Mouse (Mus musculus) large intestine, adult 2 months (tissue): ENCODE results near the gene Ermp1. TPM values are rescaled to one million over a fixed set of nuclear protein-coding genes. Genes with fewer than 3 reads are reported as not detected.
A peak's percentile ranks its signal among the peaks of the same experiment; 100 is the strongest.

Source experiments
- DNase-seq: peaks from one replicate; pipeline ENCODE4 v3.0.0-alpha.2; 2012; ENCODE audit warnings: low read depth, low spot score
- WGBS: fragments of 180-500 bp; shearing (Covaris S2); methylation state at CpG from one replicate; pipeline ENCODE4 v1.1.7; 2018; 5-methylcytosine and 5-hydroxymethylcytosine counted together
- polyA plus RNA-seq: library from polyadenylated mRNA; depleted of rRNA; stranded (reverse); fragments of >200 nt; gene quantifications from 2 replicates; pipeline ENCODE4 v1.2.3, GENCODE M21; 2012

The Ermp1 gene
- polyA plus RNA-seq, 1 experiment, result 11.2 TPM

DNA sequence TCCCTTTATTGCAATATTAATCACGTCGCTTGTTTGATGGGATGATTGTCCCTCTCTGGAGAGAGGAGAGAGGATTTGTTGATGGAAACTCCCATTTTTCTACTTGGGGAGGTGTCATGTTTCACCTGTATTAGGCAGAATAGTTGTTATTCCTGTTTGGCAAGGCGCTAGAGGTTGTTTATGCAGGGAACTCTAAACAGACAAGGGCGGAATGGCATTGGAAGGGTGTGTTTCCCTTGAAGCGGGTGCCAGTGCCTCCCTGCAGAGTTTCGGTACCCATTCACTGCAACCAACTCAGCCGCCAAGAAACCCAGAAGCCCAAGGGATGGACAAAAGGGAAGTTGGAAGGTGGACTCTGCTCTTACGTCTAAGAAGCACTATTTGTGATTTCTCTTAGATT is 15.6 kb upstream of the Ermp1 start:
- DNase-seq, result no peak
- WGBS, result 35% methylated on average over 8 of the region's 8 CpGs

DNA sequence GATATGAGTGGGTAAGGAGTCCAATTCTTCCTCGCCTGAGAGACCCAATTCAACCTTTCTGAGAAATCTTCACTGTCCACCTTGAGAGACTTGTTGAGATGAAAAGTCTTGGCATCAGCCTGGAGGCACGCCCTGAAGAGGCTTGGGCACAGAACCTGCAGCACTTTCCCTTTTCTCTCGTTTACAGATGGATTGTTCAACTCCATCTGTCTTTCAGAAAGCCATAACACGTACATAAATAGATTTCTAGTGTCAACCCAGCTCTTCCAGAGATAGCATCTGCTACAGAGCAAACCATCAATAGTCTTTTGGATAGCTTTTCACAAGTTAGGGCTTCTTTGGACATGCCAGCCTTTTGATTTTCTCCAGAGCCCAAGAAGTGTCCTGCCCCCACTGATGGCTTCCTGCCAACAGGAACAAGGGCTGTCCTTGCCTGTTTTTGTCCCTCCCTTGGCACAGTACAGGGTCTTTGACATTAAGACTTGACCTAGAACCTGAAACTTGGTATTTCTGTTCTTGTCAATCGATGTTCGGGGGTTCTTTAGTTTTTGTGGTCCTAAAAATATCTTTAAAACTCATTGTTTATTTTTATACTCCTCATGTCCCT is 13.9 kb upstream of the Ermp1 start:
- WGBS, result 49% methylated on average over 6 of the region's 6 CpGs
- no peak for DNase-seq

DNA sequence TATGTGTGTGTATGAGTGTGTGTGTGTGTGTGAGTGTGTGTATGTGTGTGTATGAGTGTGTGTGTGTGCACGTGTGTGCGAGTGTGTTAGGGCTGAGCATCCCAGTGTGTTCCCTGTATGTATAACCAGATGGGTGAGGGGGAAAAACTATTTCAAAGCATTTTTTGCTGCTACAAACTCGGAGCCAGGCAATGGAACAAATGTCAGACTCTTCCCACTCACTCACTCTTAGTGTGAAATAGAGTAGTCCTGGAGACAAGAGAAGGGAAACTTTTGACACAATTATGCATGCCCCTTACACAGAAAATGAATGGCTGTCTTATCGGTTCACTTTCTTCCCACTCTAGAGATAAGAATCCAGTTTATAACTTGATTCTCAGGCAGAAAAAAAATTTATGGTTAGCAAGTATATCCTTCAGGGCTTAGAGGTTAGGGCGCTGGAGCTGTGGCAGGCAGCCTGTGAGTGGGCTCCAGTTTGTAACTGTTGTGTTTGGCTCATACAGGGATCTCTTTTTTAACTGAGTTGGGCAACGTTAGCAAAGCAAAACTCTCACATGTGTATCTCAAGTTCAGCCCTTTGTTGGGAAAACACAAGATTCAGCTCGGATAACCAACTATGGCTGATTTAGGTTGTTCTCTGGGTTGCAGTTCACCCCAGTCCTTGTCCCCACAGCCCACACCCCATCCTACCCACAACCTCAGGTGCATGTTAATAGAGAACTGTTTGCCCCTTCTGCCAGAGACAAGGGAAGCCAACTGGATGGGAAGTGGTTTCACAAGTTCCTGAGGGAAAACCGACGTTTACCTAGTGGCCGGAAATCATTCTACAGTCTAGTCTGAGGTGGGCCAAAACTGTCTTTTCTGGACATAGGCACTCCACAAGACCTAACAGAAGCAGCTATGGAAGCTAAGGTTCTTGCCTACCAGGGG is 12.9 kb upstream of the Ermp1 start:
- no peak for DNase-seq
- WGBS, result 49% methylated on average over 10 of the region's 10 CpGs

DNA sequence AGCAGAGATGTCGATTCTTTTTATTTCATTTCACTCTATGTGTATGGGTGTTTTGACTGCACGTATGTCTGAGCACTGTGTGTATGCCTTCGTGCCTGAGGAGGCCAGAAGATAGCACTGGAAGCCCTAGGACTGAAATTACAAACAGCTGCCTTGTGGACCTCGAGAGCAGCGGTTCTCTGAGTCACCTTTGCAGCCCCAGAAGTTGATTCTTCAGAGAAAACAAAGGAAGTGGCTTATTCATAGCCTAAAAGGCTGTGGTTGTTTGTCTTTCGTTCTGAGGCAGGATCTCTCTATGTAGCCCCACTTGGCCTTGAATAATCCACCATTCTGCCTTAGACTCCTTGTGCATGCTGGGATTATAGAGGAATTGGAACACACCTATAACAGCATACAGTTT is 11.5 kb upstream of the Ermp1 start:
- 47% methylated on average over 6 of the region's 6 CpGs for WGBS
- DNase-seq, result no peak

DNA sequence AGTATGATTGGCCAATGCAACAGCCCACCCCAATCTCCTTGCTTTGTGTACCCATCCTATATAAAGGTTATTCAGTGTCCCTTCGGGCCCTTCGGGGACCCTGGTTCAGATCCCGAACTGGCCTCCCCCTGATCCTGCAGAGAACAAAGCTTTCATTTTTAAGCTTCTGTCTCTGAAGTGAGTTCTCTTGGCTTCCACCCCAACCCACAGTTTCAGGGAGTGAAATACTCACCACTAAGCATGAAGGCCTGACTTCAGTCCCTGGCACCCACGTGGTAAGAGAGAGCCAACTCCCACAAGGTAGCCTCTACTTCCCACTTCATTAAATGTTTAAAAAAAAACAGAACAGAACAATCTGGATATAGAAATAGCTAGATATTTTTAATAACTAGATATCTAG is 10.6 kb upstream of the Ermp1 start:
- WGBS, result 95% methylated on average over 4 of the region's 4 CpGs
- no peak for DNase-seq

DNA sequence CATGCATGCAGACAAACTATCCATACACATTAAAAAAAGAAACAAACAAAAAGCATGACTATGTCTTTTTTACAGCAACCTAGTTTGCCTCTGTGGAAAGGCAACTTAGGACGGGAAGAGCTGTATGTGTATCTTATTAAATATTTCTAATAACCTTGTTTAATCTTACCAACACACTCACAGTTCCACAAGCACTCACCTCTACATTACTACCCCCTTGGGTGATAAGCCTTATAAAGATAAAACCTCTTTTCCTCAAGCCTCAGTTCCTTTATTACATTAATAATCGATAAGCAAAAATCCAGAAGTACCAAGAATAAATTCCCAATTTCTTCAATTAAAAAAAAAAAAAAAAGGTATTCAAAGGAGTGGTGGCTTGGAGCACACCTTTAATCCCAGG is 9.3 kb upstream of the Ermp1 start:
- 92% methylated on average over 2 of the region's 2 CpGs for WGBS
- no peak for DNase-seq

DNA sequence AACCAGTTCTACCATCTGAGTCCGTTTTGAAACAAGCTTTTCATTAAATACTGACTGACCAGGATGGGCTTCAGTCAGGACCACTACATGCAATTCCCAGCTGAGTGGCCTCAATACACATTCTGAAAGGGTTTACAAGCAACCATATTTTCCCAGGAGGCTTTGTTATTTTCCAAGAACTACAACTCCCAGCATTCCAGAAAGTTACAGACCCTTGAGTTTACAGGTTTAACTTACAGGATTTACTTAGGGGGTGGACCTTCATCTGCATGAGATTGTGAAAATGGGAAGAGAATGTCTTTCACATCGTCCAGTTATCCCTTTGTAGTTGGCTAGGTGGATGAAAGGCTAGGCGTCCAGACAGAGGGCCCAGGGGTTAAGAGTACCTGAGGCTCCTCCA is 8.8 kb upstream of the Ermp1 start:
- WGBS, result 67% methylated on average over 3 of the region's 3 CpGs
- DNase-seq, result no peak

DNA sequence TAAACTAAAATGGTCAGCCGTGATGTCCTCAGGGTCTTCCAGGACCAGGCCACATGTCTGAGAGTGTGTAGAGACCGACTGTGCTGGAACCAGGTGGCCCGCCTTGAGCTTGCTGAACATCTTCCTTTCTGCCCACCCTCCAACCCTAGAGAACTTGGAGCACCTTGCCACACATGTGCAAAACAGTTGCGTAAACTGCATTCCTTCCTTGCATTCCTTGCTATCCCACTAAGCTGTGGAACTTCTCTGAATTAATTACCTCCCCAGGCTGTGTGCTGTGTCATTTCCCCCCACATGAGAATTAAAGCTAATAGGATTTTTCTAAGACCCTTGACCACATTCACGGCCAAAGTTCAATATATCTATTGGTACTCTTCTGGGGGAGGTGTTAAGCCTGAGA is 8.4 kb upstream of the Ermp1 start:
- WGBS, result 76% methylated on average over 5 of the region's 5 CpGs
- no peak for DNase-seq

DNA sequence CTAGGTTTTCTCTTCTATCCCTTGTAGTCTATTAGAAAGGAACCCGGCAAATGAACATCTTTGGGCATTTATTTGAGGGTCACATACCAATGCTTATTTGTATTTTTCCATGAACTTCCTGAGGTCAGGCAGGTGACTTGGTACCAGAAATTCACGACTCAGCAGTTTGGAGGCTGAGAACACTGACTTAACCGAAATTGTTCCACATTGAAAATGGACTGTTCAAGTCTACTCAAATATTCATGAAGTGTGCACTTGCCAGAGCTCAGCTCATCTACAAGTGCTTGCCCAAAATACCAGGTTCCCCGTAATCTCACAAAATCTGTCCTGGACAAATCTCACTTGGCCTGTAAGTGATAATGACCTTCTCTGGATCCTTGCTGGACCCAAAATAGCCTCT is 7.8 kb upstream of the Ermp1 start:
- 87% methylated on average over 4 of the region's 4 CpGs for WGBS
- no peak for DNase-seq

DNA sequence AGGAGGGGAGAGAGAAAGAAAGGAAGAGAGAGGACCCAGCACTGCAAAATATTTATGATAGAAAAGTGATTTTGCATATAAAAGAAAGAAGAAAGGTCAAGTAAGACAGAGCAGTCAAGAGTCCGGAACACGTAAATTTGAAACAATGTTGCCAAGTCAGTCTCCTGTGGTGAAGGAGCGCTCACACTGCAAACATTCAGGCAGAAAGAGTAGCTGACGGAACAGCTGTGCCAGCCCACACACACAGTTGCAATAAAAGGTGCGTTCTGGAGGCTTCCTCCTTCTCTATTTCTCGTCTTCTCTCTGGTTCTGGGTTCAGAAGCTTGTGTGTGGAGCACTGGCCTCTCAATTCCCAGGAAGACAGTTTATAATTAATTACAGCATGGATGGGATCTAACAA is 6.9 kb upstream of the Ermp1 start:
- no peak for DNase-seq
- WGBS, result 26% methylated on average over 6 of the region's 6 CpGs

DNA sequence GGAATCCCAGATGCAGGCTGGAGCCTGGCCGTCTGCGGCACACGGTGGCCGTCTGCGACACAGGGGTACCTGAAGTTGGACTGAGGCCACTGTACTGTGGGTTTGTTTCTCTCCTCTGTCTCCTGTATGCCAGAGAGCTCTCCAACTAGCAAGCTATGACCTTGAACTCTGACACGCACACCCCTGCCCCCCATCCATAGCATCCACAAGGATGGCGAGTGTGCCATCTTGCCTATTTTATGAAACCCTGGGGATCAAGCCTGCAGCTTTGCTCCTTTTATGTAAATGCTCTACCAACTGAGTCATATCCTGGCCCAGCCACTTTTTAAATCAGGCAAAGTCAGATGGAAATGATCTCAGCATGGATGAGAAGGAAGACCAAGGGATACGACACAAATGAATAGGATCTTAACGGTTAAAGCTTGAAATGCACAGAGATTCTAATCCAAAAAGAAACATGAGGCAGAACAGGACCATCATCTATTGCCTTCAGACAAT is 5.6 kb upstream of the Ermp1 start:
- WGBS, result 91% methylated on average over 9 of the region's 9 CpGs
- no peak for DNase-seq

DNA sequence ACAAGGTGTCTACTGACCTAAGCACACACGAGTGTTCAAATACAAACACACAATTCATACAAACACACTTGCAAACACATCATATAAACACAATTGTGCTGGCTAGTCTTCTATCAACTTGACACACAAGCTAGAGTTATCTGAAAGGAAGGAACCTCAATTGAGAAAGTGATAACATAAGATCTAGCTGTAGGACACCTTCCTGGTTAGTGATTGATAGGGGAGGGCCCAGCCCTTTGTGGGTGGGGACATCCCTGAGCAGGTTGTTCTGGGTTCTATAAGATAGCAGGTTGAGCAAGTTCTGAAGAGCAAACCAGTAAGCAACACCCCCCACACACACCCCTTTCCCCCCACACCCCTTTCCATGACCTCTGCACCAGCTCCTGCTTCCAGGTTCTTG is 1.5 kb upstream of the Ermp1 start:
- WGBS, result 55% methylated on average over 1 of the region's 1 CpGs
- DNase-seq, result no peak

DNA sequence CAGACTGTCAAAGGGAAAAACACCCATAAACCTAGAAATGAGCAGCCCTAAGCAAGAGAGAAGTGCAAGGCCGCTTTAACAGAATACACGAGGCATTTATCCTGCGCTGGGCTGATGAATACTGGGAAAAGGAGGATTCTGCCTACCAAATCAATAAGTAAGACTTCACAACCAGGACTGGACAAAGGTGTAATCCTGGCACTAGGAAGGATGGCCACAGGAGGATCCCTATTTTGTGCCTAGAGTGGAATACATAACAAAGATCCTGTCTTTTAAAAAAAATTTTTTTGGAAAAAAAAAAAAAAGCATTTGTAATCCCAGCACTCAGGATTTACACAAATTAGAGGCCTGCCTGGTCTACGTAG is 317 bp upstream of the Ermp1 start:
- no peak for DNase-seq
- WGBS, result 26% methylated on average over 4 of the region's 4 CpGs

DNA sequence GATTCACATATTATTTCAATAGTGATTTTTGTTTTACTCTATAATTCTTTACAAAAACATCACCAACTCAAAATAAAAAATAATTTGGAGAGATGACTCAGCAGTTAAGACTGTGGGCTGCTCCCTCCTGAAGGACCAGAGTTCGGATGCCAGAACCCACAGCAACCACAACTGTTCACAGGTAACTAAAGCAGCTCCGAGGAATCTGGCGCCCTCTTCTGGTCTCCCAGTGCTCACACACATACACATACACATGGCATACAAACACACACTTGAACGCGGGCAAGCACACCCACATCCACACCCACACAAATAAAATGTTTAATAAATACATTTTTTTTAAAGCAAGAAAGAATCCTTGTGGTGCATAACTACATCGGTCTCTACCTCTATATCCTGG is 3.5 kb downstream of the Ermp1 start:
- DNase-seq, result no peak
- 95% methylated on average over 6 of the region's 6 CpGs for WGBS

DNA sequence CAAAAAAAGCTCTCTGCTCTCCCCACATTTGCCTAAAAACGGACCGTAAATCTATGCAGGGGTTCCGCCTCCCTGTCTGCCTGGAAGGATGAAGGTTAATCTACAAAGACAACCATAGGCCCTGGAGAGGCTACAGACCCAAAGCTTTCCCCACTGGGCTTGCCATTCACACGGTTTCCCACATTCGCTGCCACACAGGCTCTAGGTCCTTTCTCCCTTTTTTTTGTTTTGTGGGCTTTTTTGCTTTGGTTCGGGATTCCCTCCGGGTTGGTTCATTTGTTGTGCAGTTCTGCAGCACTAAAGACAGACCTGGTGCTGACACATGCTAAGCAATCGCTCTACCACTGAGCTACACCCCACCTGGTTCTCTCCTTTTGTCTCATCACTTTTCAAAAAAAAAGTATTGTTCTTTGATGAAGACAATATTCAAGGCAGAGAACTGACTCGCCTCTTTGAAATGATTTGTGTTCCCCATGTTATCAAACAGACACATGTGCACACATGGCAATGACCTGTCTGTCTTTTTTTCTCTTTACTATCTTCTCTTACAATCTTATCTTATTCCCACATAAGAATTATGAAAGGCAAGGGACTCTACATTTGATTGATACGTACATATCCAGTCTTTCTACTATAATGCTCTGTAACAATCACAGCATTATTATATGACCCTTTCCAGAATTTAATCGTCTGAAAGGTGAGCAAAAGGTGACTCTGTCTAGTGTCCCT is 4.9 kb downstream of the Ermp1 start:
- 87% methylated on average over 11 of the region's 11 CpGs for WGBS
- DNase-seq, result no peak

DNA sequence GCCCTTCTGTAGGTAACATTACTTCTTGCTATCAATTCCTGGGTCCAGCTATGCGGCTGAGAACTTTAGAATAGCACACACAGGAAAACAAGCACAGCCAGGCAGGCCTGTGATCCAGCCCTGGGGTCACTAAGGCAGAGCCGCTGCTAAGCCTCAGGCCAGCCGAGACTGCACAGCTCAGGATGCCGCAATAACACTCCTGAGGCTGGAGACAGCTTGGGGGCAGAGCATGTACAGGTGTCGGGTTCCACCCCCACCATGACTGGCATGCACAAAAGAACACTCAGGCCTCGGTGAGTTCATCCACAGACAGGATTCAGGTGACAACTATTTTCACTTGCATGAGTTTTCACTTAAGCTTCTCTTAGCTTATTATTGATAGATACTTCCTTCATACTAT is 6.0 kb downstream of the Ermp1 start:
- no peak for DNase-seq

DNA sequence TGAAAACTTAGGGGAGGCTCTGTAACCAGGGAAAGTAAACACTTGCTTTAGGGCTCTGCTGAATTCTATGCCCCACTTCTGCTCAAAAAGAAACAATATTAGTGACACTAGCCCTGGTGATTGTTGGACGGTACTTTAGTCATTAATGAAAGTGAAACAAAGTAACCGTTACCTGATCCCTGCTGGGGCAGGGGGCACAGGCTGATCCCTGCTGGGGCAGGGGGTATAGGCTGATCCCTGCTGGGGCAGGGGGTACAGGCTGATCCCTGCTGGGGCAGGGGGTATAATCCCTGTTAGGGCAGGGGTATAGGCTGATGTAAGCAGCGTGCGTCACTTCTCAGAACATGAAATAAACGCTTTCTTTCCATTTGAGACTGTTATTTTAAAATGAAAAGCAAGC is 6.7 kb downstream of the Ermp1 start:
- WGBS, result 70% methylated on average over 5 of the region's 5 CpGs

More for the DNA sequence above, 6.0 kb downstream of the Ermp1 start:
- WGBS, result 85% methylated on average over 6 of the region's 6 CpGs

DNA sequence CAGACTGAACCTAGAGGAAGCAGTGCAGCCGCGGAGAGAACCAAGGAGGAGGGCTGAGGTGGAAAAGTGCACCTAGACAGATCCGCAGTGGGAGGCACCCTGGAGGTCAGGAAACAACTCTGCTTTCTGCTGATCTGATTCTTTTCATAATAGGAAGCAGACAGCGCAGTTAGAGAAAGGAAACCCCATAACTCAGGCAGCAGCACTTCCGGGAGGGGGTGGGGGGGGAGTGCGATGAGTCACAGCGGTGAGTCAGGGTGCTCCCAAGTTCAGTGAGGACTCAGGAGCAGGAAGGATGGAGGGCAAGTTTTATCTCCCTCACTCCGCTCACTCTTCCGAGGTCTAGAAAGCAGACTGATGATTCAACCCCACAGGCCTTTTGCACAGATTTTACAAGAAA is 7.2 kb downstream of the Ermp1 start:
- peak; percentile 56 for DNase-seq
- 6% methylated on average over 9 of the region's 9 CpGs for WGBS

More for the DNA sequence above, 6.7 kb downstream of the Ermp1 start:
- no peak for DNase-seq

DNA sequence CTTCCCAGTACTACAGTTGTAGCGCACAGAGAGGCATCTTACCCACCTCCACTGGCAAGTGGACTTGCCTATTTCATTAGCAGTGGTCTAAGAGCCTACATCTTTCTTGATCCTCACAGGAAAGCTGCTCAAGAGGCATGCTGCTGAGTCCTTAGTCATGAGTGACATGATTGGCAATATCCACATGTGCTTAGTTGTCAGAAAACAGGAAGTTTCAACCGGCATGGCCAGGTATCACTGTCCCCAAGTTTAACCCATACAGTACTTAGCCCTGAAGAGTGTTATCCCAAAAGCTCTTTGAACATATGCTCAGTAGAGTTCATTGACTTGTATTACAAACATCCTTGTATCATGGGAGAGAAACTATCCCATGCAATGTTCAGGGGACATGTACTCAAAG is 36.1 kb downstream of the Ermp1 start:
- 73% methylated on average over 2 of the region's 2 CpGs for WGBS
- no peak for DNase-seq

DNA sequence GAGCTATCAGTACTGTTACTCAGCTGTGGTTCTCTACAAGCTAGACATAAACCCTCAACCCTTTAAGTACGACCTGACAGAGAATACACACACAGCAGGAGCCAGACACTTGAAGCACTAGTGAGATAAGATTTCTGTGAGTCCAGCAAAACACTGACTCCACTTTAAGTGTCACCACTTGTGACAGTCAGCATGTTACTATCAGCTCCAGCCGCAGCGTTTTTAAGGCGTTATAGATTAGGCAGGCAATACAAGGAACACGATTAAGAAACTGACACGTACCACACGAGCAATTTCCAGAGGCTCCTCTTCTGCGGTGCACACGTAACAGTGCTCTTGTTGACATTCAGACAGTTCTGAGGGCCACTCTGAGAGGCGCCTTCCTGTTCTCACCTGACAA is 37.3 kb downstream of the Ermp1 start:
- no peak for DNase-seq
- WGBS, result 89% methylated on average over 10 of the region's 10 CpGs

DNA sequence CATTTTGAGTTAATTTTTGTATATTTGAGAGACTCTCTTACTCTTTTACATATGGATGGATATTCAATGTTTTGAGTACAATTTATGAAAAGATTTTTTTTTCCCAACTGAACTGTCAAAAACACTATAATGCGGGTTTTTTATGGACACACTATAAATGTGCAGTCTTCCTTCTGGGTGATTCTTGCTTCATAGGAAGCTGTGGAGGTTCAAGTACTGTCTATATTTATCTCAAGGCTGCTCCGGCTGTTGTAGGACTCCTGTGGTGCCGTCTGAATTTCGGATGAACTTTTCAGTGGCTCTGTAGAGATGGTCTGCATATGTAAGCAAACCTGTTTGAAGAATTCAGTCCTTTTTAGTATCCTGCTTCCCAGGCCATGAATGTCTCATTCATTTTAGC is 40.0 kb downstream of the Ermp1 start:
- WGBS, result 67% methylated on average over 4 of the region's 4 CpGs

More for the DNA sequence above, 40.0 kb downstream of the Ermp1 start:
- no peak for DNase-seq
